Mouse (Mus musculus): ENCODE measurements around the gene Fars2. TPM values are rescaled to one million over a fixed set of nuclear protein-coding genes. Genes with fewer than 3 reads are reported as not detected.

Gene Fars2
- total and polyA plus RNA-seq, 3 experiments = 32.0 to 57.6 (median 54.6) TPM

GRCm38 (mm10) chr13:36552522-36553246 lies 435.5 kb downstream of the Fars2 start:
- Histone ChIP-seq H3K4me3 (ENCODE audit: low read depth, low read length) (no peak overlapping the region), H3K36me3 (replicated peaks) (no peaks in the 10 kb centered on the region), H3K9me3 (replicated peaks) (no peaks in the 10 kb centered on the region), H3K27me3 (ENCODE audit: insufficient read depth, low read length) (peaks cover 14% of the 10 kb centered on the region), H3K4me1 (ENCODE audit: insufficient read depth, low read depth, low read length) (no peaks in the 10 kb centered on the region)
- no peak for DNase-seq (ENCODE audit: low spot score)
- TF ChIP-seq TAL1 (conservative IDR thresholded peaks at IDR 0.05; ENCODE audit: low read depth, low read length) (no peak), CTCF (IDR thresholded peaks at IDR 0.05; ENCODE audit: low read depth, low read length) (no peak), POLR2AphosphoS5 (IDR thresholded peaks at IDR 0.05; ENCODE audit: insufficient replicate concordance, low read depth, low read length) (no peak), GATA2 (IDR thresholded peaks at IDR 0.05; ENCODE audit: borderline replicate concordance, low read depth, low read length) (no peak), GATA1 (IDR thresholded peaks at IDR 0.05; ENCODE audit: borderline replicate concordance, low read length) (no peak)
- no peak for ATAC-seq (ENCODE audit: extremely low read depth, insufficient number of reproducible peaks, low FRiP score, poor library complexity, severe bottlenecking)

GRCm38 (mm10) chr13:36553247-36553642 lies 436.0 kb downstream of the Fars2 start:
- Histone ChIP-seq H3K4me3 (ENCODE audit: low read depth, low read length) (no peak overlapping the region), H3K36me3 (replicated peaks) (no peaks in the 10 kb centered on the region), H3K27me3 (ENCODE audit: insufficient read depth, low read length) (peaks cover 14% of the 10 kb centered on the region), H3K9me3 (replicated peaks) (no peaks in the 10 kb centered on the region), H3K4me1 (ENCODE audit: insufficient read depth, low read depth, low read length) (no peaks in the 10 kb centered on the region)
- no peak for DNase-seq (ENCODE audit: low spot score)
- no peak for TF ChIP-seq TAL1 (conservative IDR thresholded peaks at IDR 0.05; ENCODE audit: low read depth, low read length)
- no peak for TF ChIP-seq CTCF (IDR thresholded peaks at IDR 0.05; ENCODE audit: low read depth, low read length)
- TF ChIP-seq GATA1 (IDR thresholded peaks at IDR 0.05; ENCODE audit: borderline replicate concordance, low read length) = no peak
- no peak for TF ChIP-seq GATA2 (IDR thresholded peaks at IDR 0.05; ENCODE audit: borderline replicate concordance, low read depth, low read length)
- no peak for ATAC-seq (ENCODE audit: extremely low read depth, insufficient number of reproducible peaks, low FRiP score, poor library complexity, severe bottlenecking)

- TF ChIP-seq POLR2AphosphoS5 (IDR thresholded peaks at IDR 0.05; ENCODE audit: insufficient replicate concordance, low read depth, low read length) = no peak
- no peak for TF ChIP-seq CTCF (IDR thresholded peaks at IDR 0.05; ENCODE audit: low read depth, low read length)
- TF ChIP-seq GATA1 (IDR thresholded peaks at IDR 0.05; ENCODE audit: borderline replicate concordance, low read length) = no peak
- no peak for TF ChIP-seq GATA2 (IDR thresholded peaks at IDR 0.05; ENCODE audit: borderline replicate concordance, low read depth, low read length)
- TF ChIP-seq TAL1 (conservative IDR thresholded peaks at IDR 0.05; ENCODE audit: low read depth, low read length) = no peak
- DNase-seq (ENCODE audit: low spot score) (no peak), ATAC-seq (ENCODE audit: extremely low read depth, insufficient number of reproducible peaks, low FRiP score, poor library complexity, severe bottlenecking) (no peak)
- Histone ChIP-seq H3K27me3 (ENCODE audit: insufficient read depth, low read length) (peaks cover 16% of the 10 kb centered on the region), H3K4me3 (ENCODE audit: low read depth, low read length) (no peak overlapping the region), H3K36me3 (replicated peaks) (no peaks in the 10 kb centered on the region), H3K4me1 (ENCODE audit: insufficient read depth, low read depth, low read length) (no peaks in the 10 kb centered on the region), H3K9me3 (replicated peaks) (no peaks in the 10 kb centered on the region)
Measured at GRCm38 (mm10) chr13:36554743-36555142, 437.5 kb downstream of the Fars2 start.

GRCm38 (mm10) chr13:36562447-36563441 lies 445.5 kb downstream of the Fars2 start:
- H3K9me3 ChIP-seq (replicated peaks) = no peaks in the 10 kb centered on the region
- no peak overlapping the region for H3K4me3 ChIP-seq (ENCODE audit: low read depth, low read length)
- no peaks in the 10 kb centered on the region for H3K4me1 ChIP-seq (ENCODE audit: insufficient read depth, low read depth, low read length)
- ATAC-seq (ENCODE audit: extremely low read depth, insufficient number of reproducible peaks, low FRiP score, poor library complexity, severe bottlenecking) = no peak
- no peak for DNase-seq (ENCODE audit: low spot score)
- no peak for TF ChIP-seq CTCF (IDR thresholded peaks at IDR 0.05; ENCODE audit: low read depth, low read length)
- TF ChIP-seq GATA2 (IDR thresholded peaks at IDR 0.05; ENCODE audit: borderline replicate concordance, low read depth, low read length) = no peak
- TF ChIP-seq POLR2AphosphoS5 (IDR thresholded peaks at IDR 0.05; ENCODE audit: insufficient replicate concordance, low read depth, low read length) = no peak
- TF ChIP-seq GATA1 (IDR thresholded peaks at IDR 0.05; ENCODE audit: borderline replicate concordance, low read length) = no peak
- no peak for TF ChIP-seq TAL1 (conservative IDR thresholded peaks at IDR 0.05; ENCODE audit: low read depth, low read length)
- H3K36me3 ChIP-seq (replicated peaks) = no peaks in the 10 kb centered on the region
- peaks cover 17% of the 10 kb centered on the region; the same call in 1 of the 2 replicates for H3K27me3 ChIP-seq (ENCODE audit: insufficient read depth, low read length)

- Histone ChIP-seq H3K4me1 (ENCODE audit: insufficient read depth, low read depth, low read length) (no peaks in the 10 kb centered on the region), H3K27me3 (ENCODE audit: insufficient read depth, low read length) (peaks cover 14% of the 10 kb centered on the region; the same call in 1 of the 2 replicates), H3K9me3 (replicated peaks) (no peaks in the 10 kb centered on the region), H3K36me3 (replicated peaks) (no peaks in the 10 kb centered on the region), H3K4me3 (ENCODE audit: low read depth, low read length) (no peak overlapping the region)
- DNase-seq (ENCODE audit: low spot score) = no peak
- no peak for ATAC-seq (ENCODE audit: extremely low read depth, insufficient number of reproducible peaks, low FRiP score, poor library complexity, severe bottlenecking)
- no peak for TF ChIP-seq TAL1 (conservative IDR thresholded peaks at IDR 0.05; ENCODE audit: low read depth, low read length)
- TF ChIP-seq GATA2 (IDR thresholded peaks at IDR 0.05; ENCODE audit: borderline replicate concordance, low read depth, low read length) = no peak
- TF ChIP-seq POLR2AphosphoS5 (IDR thresholded peaks at IDR 0.05; ENCODE audit: insufficient replicate concordance, low read depth, low read length) = no peak
- no peak for TF ChIP-seq GATA1 (IDR thresholded peaks at IDR 0.05; ENCODE audit: borderline replicate concordance, low read length)
- TF ChIP-seq CTCF (IDR thresholded peaks at IDR 0.05; ENCODE audit: low read depth, low read length) = no peak
Measured at GRCm38 (mm10) chr13:36564764-36565315, 447.6 kb downstream of the Fars2 start.
